Mouse (Mus musculus): ENCODE results near the gene Grik1. TPM values are rescaled to one million over a fixed set of nuclear protein-coding genes. Genes with fewer than 3 reads are reported as not detected.

The Grik1 gene
- total RNA-seq (2023): not detected

GRCm38 (mm10) chr16:88290132-88290772, at the start of gene Grik1:
TSS of gene Grik1 (minus strand) at chr16:88290265.

Other genes starting within 250 kb of the Grik1 start
- not detected for gene Cldn17, start 216.7 kb upstream of the Grik1 start, total RNA-seq (2023)